Mouse (Mus musculus): ENCODE results near the gene Tut7. TPM values are rescaled to one million over a fixed set of nuclear protein-coding genes. Genes with fewer than 3 reads are reported as not detected.
A peak's percentile ranks its signal among the peaks of the same experiment; 100 is the strongest.

Gene Tut7
- polyA plus RNA-seq (2015; fragmentation: Nextera tagmentation; extraction: Ambion mirVana) = 41.5 and 50.4 TPM in 2 replicates

DNA sequence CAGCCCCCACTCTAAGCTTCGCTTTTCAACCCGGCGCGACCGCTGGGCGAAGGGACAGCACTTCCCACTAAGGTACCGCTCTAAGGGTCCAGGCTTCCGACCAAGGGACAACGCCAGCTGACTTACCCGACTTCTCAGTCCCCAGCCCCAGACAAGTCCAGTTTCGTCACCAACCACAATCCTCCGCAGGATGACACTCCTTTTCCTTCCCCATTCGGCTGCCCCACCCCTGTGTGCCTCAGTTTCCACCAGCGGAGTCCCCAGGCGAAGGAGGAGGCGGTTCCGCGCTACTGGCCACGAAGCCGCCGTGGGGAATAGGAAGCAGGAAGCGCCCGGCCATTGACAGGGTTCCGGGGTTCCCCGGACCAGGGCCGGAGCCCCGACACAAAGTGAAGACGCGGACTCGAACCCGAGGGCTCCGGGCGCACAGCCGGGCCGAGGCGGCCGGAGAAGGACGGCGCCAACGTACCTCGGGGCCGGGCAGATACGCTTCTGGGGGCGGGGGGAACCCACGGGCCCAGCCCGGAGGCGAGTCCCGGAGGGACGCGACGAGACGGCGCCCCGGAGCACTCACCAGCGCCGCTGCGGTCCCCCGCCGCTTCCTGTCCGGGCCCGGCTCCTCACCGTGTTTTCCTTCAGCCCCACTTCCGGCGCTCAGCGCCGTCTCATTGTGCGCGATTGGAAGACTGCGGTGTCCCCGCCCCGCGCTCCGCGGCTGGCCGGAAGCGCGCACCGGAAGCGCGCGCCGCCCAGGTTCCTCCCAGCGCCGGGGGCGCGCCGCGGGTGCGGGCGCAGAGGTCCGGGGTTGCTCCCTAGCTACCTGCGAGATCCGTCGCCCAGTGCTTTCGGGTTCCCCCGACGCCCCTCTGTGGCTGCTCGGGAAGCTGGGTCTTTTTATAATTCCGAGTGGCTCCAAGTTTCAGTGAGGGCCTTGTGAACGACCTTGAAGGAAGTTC is at the start of gene Tut7:
Gene Tut7 (minus strand): TSS at position 641 of the 956 bp plus-strand sequence.
- under 1% methylated on average over 95 of the region's 100 CpGs for WGBS
- H3K27me3 ChIP-seq (replicated peaks; ENCODE audit: insufficient read depth, low read length) = no peaks in the 10 kb centered on the region
- TF ChIP-seq EP300 (IDR thresholded peaks at IDR 0.05) (no peak), CTCF (IDR thresholded peaks at IDR 0.05) (no peak)
- H3K9me3 ChIP-seq (ENCODE audit: low read length) = no peaks in the 10 kb centered on the region
- peak within 1 kb of the TSS; percentile 96 for H3K9ac ChIP-seq (replicated peaks; ENCODE audit: low read depth)
- H3K36me3 ChIP-seq (ENCODE audit: insufficient read depth, low read length) = no peaks in the 10 kb centered on the region
- ATAC-seq (peak; percentile 98), DNase-seq (ENCODE audit: low spot score) (peak; percentile 98)
- peaks cover 16% of the 10 kb centered on the region; the same call in 1 of the 2 replicates for H3K4me1 ChIP-seq (ENCODE audit: insufficient read depth, low read depth, low read length)
- H3K4me3 ChIP-seq (ENCODE audit: low read depth, low read length) = peak within 1 kb of the TSS; percentile 96
- peak within 1 kb of the TSS; percentile 98 for H3K27ac ChIP-seq (ENCODE audit: low read length)
- H3K4me2 ChIP-seq (replicated peaks; ENCODE audit: low read depth, low read length) = peak within 1 kb of the TSS; percentile 68

DNA sequence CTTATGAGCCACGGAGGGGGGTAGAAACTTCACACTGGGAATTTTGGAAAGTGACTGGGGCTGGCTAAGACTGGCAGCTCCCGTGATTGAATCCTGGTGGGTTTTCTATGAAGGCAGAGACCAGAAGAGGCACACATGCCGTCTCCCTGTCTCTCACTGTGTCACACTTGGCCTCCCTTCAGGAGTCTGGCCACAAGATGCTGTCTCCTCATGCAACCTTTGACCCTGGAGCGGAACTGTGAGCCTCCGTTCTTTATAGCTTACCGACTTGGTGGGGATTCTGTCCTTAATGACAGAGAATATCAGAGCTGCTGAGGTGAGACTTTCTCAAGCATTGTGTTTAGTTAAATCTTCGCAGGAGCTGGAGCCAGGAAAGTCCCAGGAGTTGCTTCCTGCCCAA is 49.5 kb upstream of the Tut7 start:
- no peaks in the 10 kb centered on the region for H3K4me1 ChIP-seq (ENCODE audit: insufficient read depth, low read depth, low read length)
- H3K4me3 ChIP-seq (ENCODE audit: low read depth, low read length) = no peak overlapping the region
- H3K9me3 ChIP-seq (ENCODE audit: low read length) = no peaks in the 10 kb centered on the region
- no peak overlapping the region for H3K27ac ChIP-seq (ENCODE audit: low read length)
- H3K4me2 ChIP-seq (replicated peaks; ENCODE audit: low read depth, low read length) = no peak overlapping the region
- TF ChIP-seq EP300 (IDR thresholded peaks at IDR 0.05) (no peak), CTCF (IDR thresholded peaks at IDR 0.05) (no peak)
- H3K27me3 ChIP-seq (replicated peaks; ENCODE audit: insufficient read depth, low read length) = no peaks in the 10 kb centered on the region
- 57% methylated on average over 7 of the region's 7 CpGs for WGBS
- H3K9ac ChIP-seq (replicated peaks; ENCODE audit: low read depth) = no peak overlapping the region
- no peaks in the 10 kb centered on the region for H3K36me3 ChIP-seq (ENCODE audit: insufficient read depth, low read length)
- ATAC-seq (no peak), DNase-seq (ENCODE audit: low spot score) (no peak)

DNA sequence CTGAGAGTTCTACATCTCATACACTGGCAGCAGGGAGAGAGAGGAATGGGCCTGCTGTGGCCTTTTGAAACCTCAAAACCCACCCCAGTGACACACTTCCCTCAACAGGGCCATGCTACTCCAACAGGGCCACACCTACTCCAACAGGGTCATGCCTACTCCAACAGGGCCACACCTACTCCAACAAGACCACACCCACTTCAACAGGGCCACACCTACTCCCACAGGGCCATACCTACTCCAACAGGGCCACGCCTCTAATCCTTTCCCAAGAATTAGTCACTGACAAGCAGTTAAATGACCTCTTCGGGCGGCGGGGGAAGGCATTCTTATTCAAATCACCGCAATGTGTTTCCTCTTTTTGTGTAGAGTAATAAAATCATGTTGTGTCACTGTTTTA is 47.1 kb upstream of the Tut7 start:
- no peak overlapping the region for H3K4me2 ChIP-seq (replicated peaks; ENCODE audit: low read depth, low read length)
- WGBS = 69% methylated on average over 5 of the region's 5 CpGs
- DNase-seq (ENCODE audit: low spot score) (peak; percentile 11), ATAC-seq (no peak)
- no peaks in the 10 kb centered on the region for H3K9me3 ChIP-seq (ENCODE audit: low read length)
- TF ChIP-seq CTCF (IDR thresholded peaks at IDR 0.05) (no peak), EP300 (IDR thresholded peaks at IDR 0.05) (no peak)
- no peak overlapping the region for H3K27ac ChIP-seq (ENCODE audit: low read length)
- no peak overlapping the region for H3K9ac ChIP-seq (replicated peaks; ENCODE audit: low read depth)
- H3K36me3 ChIP-seq (ENCODE audit: insufficient read depth, low read length) = no peaks in the 10 kb centered on the region
- no peaks in the 10 kb centered on the region for H3K27me3 ChIP-seq (replicated peaks; ENCODE audit: insufficient read depth, low read length)
- no peaks in the 10 kb centered on the region for H3K4me1 ChIP-seq (ENCODE audit: insufficient read depth, low read depth, low read length)
- H3K4me3 ChIP-seq (ENCODE audit: low read depth, low read length) = no peak overlapping the region

DNA sequence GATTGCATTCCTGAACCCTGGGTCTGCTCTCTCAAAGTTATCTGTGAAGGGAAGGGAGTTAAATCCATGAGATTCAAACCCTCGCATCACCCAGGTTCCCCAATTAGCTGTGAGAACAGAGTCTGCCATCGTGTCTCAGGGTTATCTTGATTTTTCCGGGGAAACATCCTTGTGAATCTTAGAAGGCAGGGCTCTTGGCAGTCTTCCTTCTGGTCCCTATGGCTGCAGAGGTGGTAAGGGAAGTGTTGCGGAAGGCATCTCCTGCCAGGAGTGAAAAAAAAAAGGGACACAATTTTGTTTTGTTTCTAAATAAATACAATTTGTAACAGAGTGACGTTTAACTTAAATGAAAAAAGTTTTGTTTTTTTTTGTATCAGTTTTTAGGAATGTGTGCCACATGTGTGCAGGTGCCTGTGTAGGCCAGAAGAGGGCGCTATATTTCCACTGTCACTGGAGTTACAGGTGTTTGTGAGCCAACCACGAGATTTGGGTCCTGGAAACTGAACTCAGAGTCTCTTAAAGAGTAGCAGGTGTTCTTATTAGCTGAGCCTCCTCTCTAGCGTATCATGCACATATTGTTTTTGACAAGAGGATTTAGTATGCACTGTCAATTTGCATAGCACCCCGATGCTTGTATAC is 45.2 kb upstream of the Tut7 start:
- DNase-seq (ENCODE audit: low spot score) = no peak
- WGBS = 63% methylated on average over 9 of the region's 9 CpGs
- Histone ChIP-seq H3K9me3 (ENCODE audit: low read length) (no peaks in the 10 kb centered on the region), H3K4me2 (replicated peaks; ENCODE audit: low read depth, low read length) (no peak overlapping the region), H3K27me3 (replicated peaks; ENCODE audit: insufficient read depth, low read length) (no peaks in the 10 kb centered on the region), H3K9ac (replicated peaks; ENCODE audit: low read depth) (no peak overlapping the region), H3K27ac (ENCODE audit: low read length) (no peak overlapping the region), H3K4me3 (ENCODE audit: low read depth, low read length) (no peak overlapping the region), H3K36me3 (ENCODE audit: insufficient read depth, low read length) (no peaks in the 10 kb centered on the region), H3K4me1 (ENCODE audit: insufficient read depth, low read depth, low read length) (no peaks in the 10 kb centered on the region)
- no peak for ATAC-seq
- peak; percentile 29 for TF ChIP-seq CTCF (IDR thresholded peaks at IDR 0.05)
- no peak for TF ChIP-seq EP300 (IDR thresholded peaks at IDR 0.05)

DNA sequence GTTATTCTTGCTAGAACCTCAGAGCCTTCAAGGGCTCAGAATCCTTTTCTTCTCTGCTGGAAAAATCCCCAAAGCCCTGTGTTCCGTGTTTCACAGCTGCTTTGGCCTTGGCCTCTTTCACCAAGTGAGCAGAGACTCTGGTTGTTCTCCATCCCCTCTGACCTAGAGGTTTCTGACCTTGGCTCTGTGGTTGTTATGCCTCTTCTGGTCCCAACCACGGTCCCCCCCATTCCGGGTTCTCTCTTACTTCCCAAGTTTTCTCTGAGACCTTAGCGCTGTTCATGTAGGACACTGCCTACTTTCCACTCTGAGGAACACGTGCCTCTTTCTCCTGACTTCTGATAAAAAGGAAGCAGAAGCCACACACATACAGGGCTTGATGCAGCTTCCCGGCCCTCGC is 44.2 kb upstream of the Tut7 start:
- DNase-seq (ENCODE audit: low spot score) (no peak), ATAC-seq (no peak)
- Histone ChIP-seq H3K9me3 (ENCODE audit: low read length) (no peaks in the 10 kb centered on the region), H3K36me3 (ENCODE audit: insufficient read depth, low read length) (no peaks in the 10 kb centered on the region), H3K9ac (replicated peaks; ENCODE audit: low read depth) (no peak overlapping the region), H3K4me3 (ENCODE audit: low read depth, low read length) (no peak overlapping the region), H3K4me1 (ENCODE audit: insufficient read depth, low read depth, low read length) (no peaks in the 10 kb centered on the region), H3K27ac (ENCODE audit: low read length) (no peak overlapping the region), H3K27me3 (replicated peaks; ENCODE audit: insufficient read depth, low read length) (no peaks in the 10 kb centered on the region), H3K4me2 (replicated peaks; ENCODE audit: low read depth, low read length) (no peak overlapping the region)
- TF ChIP-seq CTCF (IDR thresholded peaks at IDR 0.05) = no peak
- TF ChIP-seq EP300 (IDR thresholded peaks at IDR 0.05) = no peak
- WGBS = 72% methylated on average over 7 of the region's 7 CpGs

DNA sequence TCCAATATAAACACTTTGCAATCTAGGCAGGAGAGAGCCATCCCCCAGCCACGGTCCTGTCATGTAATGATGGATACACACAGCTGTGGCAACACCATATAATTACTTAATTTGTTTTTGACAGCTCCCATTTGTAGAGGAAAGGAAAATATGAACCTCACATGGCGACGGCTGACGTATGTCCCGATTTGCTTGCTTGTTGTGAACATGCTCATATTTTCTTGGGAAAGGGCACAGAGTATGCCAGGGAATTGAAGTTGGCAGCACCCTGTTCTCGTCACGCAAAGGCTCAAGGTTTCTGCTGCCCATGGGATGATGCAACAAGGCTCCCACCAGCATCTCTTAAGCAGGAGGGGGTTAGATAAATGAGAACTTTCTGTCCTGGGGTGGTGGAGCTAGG is 36.6 kb upstream of the Tut7 start:
- Histone ChIP-seq H3K9me3 (ENCODE audit: low read length) (no peaks in the 10 kb centered on the region), H3K27me3 (replicated peaks; ENCODE audit: insufficient read depth, low read length) (0 out of 2 replicates have a peak, but pooled peaks cover 4% of the 10 kb centered on the region), H3K4me3 (ENCODE audit: low read depth, low read length) (no peak overlapping the region), H3K4me1 (ENCODE audit: insufficient read depth, low read depth, low read length) (no peaks in the 10 kb centered on the region), H3K9ac (replicated peaks; ENCODE audit: low read depth) (no peak overlapping the region), H3K36me3 (ENCODE audit: insufficient read depth, low read length) (no peaks in the 10 kb centered on the region), H3K27ac (ENCODE audit: low read length) (no peak overlapping the region), H3K4me2 (replicated peaks; ENCODE audit: low read depth, low read length) (no peak overlapping the region)
- DNase-seq (ENCODE audit: low spot score) = peak; percentile 52
- WGBS = 41% methylated on average over 7 of the region's 7 CpGs
- peak; percentile 65 for ATAC-seq
- no peak for TF ChIP-seq CTCF (IDR thresholded peaks at IDR 0.05)
- TF ChIP-seq EP300 (IDR thresholded peaks at IDR 0.05) = peak; percentile 60

All from lung, postnatal 0 days (tissue).